Mouse (Mus musculus): ENCODE measurements around the gene Lhx9. TPM values are rescaled to one million over a fixed set of nuclear protein-coding genes. Genes with fewer than 3 reads are reported as not detected.

Gene Lhx9
- polyA plus RNA-seq, 1 experiment from 2014 or later: not detected

Other genes starting within 250 kb of the Lhx9 start
- gene Nek7, start 228.4 kb downstream of the Lhx9 start, polyA plus RNA-seq (2015; fragmentation: Nextera tagmentation; extraction: Ambion mirVana): 34.7 and 35.9 TPM in 2 replicates
- gene 2310009B15Rik, start 8.3 kb upstream of the Lhx9 start, polyA plus RNA-seq (2015; fragmentation: Nextera tagmentation; extraction: Ambion mirVana): 48.1 and 53.7 TPM in 2 replicates
- 7.0 and 9.1 TPM in 2 replicates for gene Dennd1b, start 114.9 kb upstream of the Lhx9 start, polyA plus RNA-seq (2015; fragmentation: Nextera tagmentation; extraction: Ambion mirVana)